Mouse (Mus musculus): ENCODE results near the gene Dyx1c1. TPM values are rescaled to one million over a fixed set of nuclear protein-coding genes. Genes with fewer than 3 reads are reported as not detected.

Gene Dyx1c1
- total RNA-seq, 2 experiments from 2014 or later: 0.36 to 0.62 TPM

DNA sequence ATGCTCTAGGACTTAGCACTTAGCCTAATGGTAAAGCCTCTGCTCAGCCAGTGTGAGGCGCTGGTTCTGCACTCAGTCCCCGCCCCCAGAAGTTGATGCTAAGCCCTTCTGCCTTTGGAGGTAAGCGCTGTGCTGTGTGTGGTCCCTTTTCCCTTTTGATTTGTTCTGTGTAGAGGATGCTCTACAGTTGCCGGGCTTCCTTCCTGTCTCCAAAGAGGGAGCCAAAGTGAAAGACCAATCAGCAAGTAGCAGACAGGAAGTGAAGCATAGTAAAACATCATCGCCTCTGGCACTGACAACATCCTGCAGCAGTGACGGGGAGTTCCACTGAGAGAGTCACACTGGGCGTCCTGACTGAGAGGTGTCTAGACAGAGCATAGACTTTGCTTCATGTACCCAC lies 11.3 kb downstream of the Dyx1c1 start:
- no peak for DNase-seq (ENCODE audit: low spot score)
- intact Hi-C loops (cut with DNase I): loop anchor here (2.0 kb wide), 1 partner anchor 121 kb away; no protein-coding TSS in a partner anchor

DNA sequence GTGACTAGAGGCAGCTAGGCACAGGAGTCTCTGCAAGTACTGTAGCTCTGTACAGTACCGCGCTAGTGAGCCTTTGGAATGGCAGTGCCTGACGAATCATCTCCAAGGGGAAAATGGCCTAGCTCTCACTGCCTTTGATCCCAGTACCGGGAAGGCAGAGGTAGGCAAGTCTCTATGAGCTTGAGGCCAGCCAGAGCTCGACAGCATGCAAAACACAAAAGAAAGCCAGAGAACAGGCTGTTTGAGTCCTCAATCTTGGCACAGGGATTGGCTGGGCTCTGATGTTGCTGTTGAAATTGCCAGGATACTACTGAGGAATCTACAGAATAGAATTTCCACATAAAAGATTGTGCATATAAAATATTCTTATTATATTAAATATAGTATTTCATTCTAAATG lies 13.8 kb downstream of the Dyx1c1 start:
- intact Hi-C loops (cut with DNase I): no loop called here
- DNase-seq (ENCODE audit: low spot score): no peak

DNA sequence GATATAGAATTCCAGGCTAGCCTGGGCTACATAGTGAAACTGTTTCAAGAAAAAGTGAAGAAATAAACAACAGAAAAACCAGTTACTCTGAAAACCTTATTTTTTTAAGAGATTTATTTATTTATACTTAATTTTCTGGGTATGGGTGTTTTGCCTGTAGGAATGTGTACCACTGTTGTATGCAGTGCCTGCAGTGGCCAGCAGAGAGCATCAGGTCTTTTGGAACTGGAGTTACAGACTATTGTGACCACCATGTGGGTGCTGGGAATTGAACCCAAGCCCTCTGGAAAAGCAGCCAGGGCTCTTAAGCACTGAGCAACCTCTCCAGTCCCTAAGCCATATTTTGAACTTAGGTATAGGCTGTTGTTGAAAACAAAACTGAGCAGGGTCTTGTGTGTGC lies 14.4 kb downstream of the Dyx1c1 start:
- intact Hi-C loops (cut with DNase I): no loop called here
- no peak for DNase-seq (ENCODE audit: low spot score)

DNA sequence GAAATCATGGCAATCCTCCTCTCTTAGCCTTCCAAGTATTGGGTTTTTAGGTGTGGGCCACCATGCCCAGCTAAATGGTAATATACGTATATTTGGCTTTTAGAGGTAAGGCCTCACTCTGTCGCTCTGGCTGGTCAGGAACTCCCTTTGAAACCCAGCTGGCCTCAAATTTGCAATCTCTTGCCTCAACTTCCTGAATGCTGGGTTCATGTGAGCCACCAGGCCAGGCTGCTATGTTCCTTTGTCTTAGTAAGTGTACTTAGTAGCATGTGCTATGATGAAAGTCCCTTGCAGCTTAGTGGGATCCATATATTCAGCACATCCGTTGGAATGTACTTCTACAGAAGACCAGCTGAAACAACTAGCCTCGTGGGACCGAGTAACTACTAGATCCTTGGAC lies 16.1 kb downstream of the Dyx1c1 start:
- no peak for DNase-seq (ENCODE audit: low spot score)
- intact Hi-C loops (cut with DNase I): no loop called here

DNA sequence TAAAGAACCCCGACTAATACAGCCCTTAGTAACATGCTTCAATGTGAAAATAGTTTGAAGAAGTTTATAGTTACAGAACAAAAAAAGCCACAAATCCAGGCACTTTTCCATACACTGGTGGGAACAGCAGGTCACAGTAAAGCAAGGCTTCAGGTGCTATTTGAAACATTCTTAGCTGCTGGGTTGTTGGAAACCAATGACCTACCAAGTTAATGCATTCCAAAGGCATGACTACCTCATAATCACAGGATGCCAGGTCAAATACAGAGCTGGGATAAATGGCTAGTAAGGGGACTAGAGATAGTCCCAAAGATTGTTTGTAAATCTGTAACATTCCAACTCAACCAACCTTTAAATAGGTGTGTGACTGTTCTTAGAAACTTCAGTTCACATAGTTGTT lies 16.7 kb downstream of the Dyx1c1 start:
- no peak for DNase-seq (ENCODE audit: low spot score)
- intact Hi-C loops (cut with DNase I): no loop called here

DNA sequence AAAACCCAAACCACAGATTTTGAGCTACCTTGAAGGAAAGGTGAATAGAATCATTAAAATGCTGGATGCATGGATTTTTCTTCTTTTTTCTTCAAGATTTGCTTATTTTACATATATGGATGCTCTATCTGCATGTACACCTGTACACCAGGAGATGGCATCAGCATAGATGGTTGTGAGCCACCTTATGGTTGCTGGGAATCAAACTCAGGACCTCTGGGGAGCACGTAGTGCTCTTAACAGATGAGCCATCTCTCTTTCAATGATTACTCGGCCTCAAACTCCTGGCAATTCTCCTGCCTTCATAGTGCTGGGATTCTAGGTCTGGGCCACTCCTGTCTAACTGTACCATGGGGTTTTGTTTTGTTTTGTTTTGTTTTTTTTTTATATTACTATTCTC lies 24.5 kb downstream of the Dyx1c1 start:
- intact Hi-C loops (cut with DNase I): no loop called here

DNA sequence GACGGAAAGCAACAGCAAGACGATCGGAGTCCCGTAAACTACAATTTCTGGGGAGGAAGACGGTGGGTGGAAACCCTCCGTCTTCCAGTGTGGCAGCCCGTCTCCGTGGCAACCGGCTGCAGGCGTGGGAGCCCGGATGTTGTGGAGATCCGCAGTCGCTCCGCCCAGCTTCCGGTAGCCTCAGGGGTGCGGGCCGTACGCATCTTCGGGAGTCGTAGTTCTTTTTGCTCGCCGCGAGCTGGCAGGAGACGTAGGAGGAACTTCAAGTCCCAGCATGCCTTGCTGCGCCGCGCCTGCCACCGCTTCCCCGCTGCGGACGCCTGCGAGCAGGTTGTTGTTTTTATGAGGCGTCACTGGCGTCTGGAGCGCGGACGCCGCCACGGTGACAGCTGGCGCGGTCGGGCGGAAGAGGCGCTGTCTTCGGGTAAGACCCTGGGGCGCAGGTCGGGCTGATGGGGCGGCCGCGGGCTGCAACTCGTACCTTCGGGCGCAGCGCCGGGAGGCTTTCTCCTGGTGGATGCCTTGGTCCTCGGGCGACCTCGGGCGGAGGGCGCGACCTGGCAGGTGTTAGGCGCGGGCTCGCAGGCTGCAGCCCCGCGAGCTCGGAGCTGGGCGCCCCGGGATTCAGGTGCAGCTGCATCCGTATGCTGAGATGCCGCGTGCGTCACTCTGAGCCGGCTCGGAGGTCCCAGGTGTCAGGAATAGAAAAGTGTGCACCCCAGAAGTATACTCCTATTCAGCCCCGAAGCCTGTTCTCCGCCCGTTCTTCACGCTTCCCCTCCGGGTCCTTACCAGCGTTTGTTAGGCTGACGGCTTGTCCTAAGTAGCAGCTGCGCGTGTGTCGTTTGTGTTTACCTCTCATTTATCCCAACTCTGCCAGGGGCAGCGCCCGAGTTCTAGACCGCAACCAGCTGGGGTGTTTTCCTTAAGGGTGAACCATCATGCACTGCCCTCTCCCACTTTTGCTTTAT lies 26.9 kb downstream of the Dyx1c1 start, which contains the start of the genes Ccpg1os and Ccpg1:
TSS of gene Ccpg1os (minus strand) at position 133 of the 971 bp plus-strand sequence.
TSS of gene Ccpg1 (plus strand) at position 180 of the 971 bp plus-strand sequence.
- intact Hi-C loops (cut with DNase I): loop anchor here (2.0 kb wide), 1 partner anchor 53 kb away; no protein-coding TSS in a partner anchor
- peak; percentile 95 for DNase-seq (ENCODE audit: low spot score)

More for the DNA sequence above, 24.5 kb downstream of the Dyx1c1 start:
- DNase-seq (ENCODE audit: low spot score): no peak

DNA sequence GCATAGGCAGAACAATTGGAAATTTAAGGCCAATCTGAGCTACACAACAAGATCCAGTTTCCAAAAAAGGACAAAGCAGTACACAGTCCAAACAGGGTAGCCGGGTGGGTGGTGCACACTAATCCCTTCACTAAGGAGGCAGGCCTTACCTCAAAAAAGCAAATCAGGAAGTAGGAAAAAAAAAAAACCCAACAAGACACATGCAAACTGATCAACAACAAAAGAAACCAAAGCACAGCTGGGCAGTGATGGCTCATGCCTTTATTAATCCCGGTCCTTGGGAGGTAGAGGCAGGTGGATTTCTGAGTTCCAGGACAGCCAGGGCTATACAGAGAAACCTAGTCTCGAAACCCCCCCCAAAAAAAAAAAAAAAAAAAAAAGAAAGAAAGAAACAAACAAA lies 29.1 kb downstream of the Dyx1c1 start:
- intact Hi-C loops (cut with DNase I): loop anchor here (2.0 kb wide), 1 partner anchor 51 kb away; no protein-coding TSS in a partner anchor
- DNase-seq (ENCODE audit: low spot score): no peak

DNA sequence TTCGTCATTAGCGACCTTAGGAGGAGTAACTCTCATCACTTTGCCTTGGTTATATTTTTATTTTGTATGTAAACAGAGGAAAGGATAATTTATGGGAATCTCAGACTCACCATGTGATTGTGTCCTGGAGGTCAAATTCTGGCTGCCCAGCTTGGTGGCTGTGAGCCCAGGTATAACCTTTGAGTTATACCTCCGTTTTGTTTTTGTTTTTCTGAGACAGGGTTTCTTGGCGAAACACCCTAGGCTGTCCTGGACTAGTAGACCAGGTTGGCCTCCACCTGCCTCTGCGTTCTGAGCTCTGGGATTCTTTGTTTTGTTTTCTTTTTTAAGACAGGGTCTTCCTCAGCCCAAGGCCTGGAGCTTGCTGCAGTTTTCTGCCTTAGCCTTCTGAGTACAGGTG lies 30.1 kb downstream of the Dyx1c1 start:
- no peak for DNase-seq (ENCODE audit: low spot score)
- intact Hi-C loops (cut with DNase I): no loop called here

DNA sequence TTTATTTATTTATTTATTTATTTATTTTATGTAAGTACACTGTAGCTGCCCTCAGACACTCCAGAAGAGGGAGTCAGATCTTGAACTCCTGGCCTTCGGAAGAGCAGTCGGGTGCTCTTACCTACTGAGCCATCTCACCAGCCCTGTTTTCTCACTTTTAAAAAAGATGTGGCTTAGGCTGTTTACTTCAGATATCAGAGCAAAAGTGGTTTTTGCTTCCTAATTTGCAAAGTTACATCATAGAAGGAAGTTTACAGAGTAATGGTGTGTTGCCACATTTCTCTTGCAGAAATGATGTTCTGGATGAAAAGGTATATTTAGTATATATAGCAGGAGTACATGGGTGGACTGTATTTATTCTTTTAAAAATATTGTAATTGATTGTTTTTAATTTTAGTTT lies 32.8 kb downstream of the Dyx1c1 start:
- no peak for DNase-seq (ENCODE audit: low spot score)
- intact Hi-C loops (cut with DNase I): no loop called here

DNA sequence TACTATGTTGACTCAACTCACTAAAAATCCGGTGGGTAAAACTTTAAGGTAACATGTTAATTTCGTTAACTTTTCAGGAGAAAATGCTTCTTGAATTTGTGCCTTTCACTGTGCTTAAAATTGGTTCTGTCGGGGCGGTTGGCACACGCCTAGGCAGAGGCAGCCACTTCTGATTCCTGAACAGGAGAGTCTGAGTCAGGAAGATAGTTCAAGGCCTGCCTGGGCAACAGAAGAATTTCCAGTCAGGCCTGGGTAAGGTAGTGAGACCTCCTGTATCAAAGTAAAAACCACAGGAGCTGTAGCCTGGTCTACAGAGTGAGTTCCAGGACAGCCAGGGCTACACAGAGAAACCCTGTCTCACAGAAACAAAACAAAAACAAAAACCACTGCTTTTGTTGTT lies 34.0 kb downstream of the Dyx1c1 start:
- intact Hi-C loops (cut with DNase I): no loop called here
- DNase-seq (ENCODE audit: low spot score): no peak

DNA sequence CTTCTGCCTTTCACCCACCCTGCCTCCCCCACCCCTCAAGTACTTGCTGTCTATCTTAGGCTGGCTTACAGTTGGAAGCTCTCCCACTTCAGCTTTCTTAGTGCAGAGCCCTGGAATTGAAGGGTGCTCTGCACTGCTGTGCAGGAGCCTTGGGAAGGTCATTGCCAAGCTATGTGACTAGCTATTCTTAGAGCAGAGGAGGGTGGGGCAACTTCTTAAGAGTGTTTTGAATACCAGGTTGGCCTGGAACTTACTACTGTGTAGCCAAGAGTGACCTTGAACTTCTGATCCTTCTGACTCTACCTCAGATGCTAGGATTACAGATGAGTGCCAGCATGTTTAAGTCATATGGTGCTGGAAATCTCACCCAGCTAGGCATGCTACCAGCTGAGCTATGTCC lies 37.6 kb downstream of the Dyx1c1 start:
- intact Hi-C loops (cut with DNase I): no loop called here
- no peak for DNase-seq (ENCODE audit: low spot score)

DNA sequence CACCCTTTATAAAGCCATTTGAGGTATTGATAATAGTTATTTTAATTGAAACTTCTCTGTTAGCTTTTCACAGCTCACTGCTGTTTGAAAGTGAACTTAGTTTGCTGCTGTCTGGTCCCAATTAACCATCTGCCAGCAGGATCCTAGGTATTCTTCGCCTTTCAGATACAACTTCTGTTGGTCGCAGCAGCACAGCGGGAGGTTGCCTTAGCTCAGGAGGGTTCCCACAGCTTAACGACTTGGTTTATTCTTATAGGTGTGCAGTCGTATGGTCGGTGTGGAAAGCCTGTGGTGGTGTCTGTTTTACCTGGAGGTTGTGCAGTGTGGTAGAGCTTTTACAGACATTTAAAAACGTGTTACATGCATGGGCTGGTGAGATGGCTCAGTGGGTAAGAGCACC lies 38.2 kb downstream of the Dyx1c1 start:
- DNase-seq (ENCODE audit: low spot score): no peak
- intact Hi-C loops (cut with DNase I): no loop called here

DNA sequence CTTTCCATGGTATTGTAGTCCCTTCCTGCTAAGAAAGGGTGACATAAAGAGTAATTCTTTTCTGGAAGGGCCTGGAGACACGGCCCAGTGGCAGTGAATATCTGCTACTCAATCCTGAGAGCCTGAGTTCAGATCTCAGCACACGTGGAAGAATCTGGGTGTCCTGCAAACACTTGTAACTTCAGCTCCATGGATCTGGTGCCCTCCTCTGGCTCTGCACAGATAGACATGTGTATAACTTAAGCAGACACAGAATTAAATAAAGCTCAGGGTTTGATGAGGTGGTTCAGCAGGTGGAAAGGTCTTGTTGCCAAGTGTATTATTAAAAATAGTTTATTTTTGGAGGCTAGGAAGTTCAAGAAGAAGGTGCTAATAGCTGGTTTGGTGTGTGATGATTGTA lies 41.9 kb downstream of the Dyx1c1 start:
- no peak for DNase-seq (ENCODE audit: low spot score)
- intact Hi-C loops (cut with DNase I): no loop called here

DNA sequence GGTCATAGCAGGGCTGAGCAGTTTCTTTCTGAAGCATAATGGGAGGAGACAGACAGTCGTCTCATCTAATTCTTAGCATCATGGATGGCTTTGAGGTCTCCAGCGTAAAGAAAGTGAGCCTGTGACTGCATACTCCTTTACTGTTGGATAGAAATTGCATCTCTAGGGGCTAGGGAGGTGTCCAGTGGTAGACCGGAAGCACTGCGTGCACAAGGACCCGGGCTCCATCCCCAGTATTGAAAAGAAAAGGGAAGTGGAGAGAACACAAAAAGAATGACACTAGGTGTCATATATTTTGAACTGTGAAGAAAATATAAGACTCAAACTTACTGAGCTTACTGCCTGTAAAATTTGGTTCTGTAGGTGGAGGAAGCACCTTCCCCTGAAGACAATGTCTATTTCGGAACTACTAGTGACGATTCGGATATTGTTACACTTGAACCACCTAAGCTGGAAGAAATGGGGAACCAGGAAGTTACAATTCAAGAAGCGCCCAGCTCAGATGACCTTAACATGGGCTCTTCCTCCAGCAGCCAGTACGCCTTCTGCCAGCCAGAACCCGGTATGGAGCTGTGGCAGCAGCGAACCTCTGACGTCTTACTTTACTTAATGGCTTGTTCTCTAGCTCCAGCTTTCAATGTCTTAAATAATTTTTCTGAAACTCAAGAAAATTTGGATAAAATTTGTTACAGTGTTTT lies 42.9 kb downstream of the Dyx1c1 start:
- DNase-seq (ENCODE audit: low spot score): no peak

DNA sequence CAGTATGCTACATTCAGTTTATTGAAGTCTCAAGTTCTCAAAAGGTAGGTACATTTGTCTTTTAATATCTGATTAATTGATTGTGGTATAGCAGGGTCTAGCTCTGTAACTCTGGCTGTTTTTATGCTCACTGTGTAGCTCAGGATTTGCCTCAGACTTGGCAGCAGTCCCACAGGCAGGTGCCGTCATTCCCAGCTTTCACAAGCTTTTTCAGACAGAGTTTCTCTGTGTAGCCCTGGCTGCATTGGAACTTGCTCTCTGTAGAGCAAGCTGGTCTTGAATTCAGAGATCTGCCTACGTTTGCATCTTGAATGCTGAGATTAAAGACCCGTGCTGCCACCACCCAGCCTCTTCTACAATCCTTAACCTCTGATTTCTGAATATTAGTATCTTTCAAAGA lies 43.6 kb downstream of the Dyx1c1 start:
- intact Hi-C loops (cut with DNase I): no loop called here

More for the DNA sequence above, 42.9 kb downstream of the Dyx1c1 start:
- intact Hi-C loops (cut with DNase I): no loop called here

DNA sequence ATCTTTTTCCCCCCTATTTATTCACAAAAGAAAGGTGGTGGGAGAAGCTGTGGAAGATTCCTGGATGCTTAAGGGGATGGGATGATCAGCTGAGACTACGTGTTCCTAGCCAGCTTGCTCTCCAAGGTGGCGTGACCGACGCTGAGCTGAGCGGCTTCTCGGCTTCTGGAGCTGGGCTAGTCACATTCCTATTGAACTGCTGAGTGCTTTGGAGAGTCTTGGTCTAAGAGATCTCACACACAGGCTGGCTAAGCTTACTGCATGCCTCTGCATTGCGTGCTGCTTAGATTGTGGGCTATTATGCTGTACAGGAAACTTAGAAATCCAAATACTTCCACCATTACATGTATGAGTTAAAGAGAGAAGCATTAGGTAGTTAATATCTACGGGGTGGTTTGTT lies 45.5 kb downstream of the Dyx1c1 start:
- no peak for DNase-seq (ENCODE audit: low spot score)
- intact Hi-C loops (cut with DNase I): no loop called here

More for the DNA sequence above, 43.6 kb downstream of the Dyx1c1 start:
- DNase-seq (ENCODE audit: low spot score): no peak

DNA sequence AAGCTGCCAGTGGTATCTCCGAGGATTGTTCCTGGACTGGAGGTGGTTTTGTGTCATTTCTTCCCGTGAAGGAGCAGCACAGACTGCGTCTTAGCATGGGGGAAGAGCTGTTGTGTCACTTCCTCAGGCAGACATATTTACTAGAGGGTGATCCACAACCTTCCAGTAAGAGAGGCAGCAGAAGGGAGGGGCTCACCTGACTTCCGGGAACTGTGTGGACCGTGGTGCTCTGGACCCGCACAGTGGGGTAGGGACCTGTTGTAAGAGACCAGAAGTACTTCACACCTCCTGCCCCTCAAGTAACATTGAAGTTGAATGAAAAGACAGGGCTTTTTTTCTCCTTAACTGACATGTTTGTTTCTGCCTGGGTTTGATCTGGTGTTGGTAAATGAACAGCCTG lies 46.5 kb downstream of the Dyx1c1 start:
- intact Hi-C loops (cut with DNase I): no loop called here

DNA sequence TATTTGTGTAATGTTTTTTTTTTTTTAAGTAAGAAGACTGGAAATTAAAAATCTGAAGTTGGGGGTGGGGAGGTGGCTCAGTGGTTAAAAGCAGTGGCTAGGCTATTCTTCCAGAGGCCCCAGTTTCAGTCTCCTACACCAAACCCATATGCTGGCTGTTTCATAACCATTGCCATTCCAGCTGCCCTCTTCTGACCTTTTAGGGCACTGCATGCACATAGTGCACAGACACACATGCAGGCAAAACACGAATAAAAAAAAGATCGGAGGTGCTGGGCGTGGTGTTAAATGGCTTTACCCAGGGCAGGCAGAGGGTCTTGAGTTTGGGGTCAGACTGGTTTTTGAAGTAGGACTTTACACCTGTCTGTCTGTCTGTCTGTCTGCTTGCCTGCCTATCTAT lies 47.6 kb downstream of the Dyx1c1 start:
- intact Hi-C loops (cut with DNase I): no loop called here
- no peak for DNase-seq (ENCODE audit: low spot score)

More for the DNA sequence above, 46.5 kb downstream of the Dyx1c1 start:
- no peak for DNase-seq (ENCODE audit: low spot score)

DNA sequence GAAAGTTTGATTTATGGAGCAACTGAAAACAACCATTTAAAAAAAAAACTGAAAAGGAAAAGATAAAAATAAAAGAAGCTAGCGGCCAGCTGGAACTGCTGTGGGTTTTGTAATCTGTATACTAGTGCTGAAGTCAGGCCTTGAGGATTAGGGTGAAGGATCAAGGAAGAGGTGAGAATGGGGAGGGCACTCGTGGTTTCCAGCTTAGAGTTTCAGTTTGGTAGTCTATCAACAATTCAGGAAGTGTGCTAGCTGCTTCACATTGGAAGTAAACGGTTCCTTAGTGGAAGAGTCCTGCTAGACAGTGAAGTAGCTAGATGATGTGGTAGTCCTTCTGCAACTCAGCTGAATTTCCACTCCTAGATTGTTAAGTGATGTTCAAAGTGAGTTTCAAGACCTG lies 49.8 kb downstream of the Dyx1c1 start:
- intact Hi-C loops (cut with DNase I): no loop called here
- DNase-seq (ENCODE audit: low spot score): no peak

DNA sequence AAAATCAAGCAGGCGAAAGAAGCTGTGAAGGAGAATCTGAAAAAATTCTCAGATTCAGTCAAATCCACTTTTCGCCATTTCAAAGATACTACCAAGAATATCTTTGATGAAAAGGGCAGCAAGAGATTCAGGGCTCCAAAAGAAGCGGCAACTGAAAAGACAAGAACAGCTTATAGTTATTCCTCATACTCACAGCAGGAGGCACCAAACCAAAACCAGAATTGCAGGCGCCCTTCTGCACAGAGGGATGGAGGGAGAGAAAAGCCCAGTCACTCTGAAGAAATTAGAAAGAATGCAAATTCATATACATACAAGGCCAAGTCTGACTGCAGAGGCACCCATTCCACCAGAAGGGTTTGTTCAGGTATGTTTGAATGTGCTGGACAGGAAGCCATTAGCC lies 54.0 kb downstream of the Dyx1c1 start:
- intact Hi-C loops (cut with DNase I): no loop called here
- DNase-seq (ENCODE audit: low spot score): no peak
